Mouse (Mus musculus): Measurements from ENCODE around the gene Gsg1.

DNA sequence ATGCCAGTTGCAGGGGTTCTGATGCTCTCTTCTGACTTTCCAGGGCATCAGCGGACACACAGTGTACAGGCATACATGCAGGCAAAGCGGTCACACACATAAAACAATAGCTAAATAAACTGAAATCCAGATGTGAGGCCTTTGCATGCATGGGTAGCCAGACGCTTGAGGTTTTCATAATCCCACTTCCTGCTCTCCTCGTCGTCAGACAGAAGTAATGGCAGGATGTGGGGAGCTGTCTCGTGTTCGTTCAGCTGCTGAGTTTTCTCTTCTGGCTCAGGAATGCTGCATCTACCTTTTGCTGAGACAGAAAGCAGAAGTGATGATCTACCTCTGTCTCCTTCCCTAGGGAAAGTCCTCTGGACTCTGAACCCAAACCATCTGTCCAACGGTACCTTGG lies 35.8 kb downstream of the Gsg1 start:
- TF ChIP-seq POLR2A (IDR thresholded peaks at IDR 0.05; ENCODE audit: borderline replicate concordance, extremely low read depth, insufficient read depth, insufficient read length, poor library complexity, severe bottlenecking): no peak
- TF ChIP-seq CTCF (IDR thresholded peaks at IDR 0.05; ENCODE audit: borderline replicate concordance, extremely low read depth, insufficient read depth, insufficient read length): no peak

Measured in brain, embryonic 14.5 days (tissue).